Mouse (Mus musculus): Measurements from ENCODE around the gene Tnip1.

Gene Tnip1

GRCm38 (mm10) chr11:54878893-54879292, 83.8 kb downstream of the Tnip1 start:
- no peak for DNase-seq (ENCODE audit: low spot score in 2 of 2)

- DNase-seq (ENCODE audit: low spot score in 2 of 2): no peak
Observed at GRCm38 (mm10) chr11:54876031-54876430, 86.7 kb downstream of the Tnip1 start.

GRCm38 (mm10) chr11:54871831-54872537, 90.7 kb downstream of the Tnip1 start:
- no peak for DNase-seq (ENCODE audit: low spot score in 2 of 2)

GRCm38 (mm10) chr11:54869318-54869717, 93.4 kb downstream of the Tnip1 start:
- no peak for DNase-seq (ENCODE audit: low spot score in 2 of 2)

GRCm38 (mm10) chr11:54868445-54868844, 94.3 kb downstream of the Tnip1 start:
- DNase-seq (ENCODE audit: low spot score in 2 of 2): no peak

- DNase-seq (ENCODE audit: low spot score in 2 of 2): no peak
Observed at GRCm38 (mm10) chr11:54867903-54868434, 94.7 kb downstream of the Tnip1 start.

GRCm38 (mm10) chr11:54867049-54867385, 95.7 kb downstream of the Tnip1 start:
- DNase-seq (ENCODE audit: low spot score in 2 of 2): no peak

GRCm38 (mm10) chr11:54866119-54867048, 96.3 kb downstream of the Tnip1 start, which contains the start of gene Hint1:
Gene Hint1 (plus strand): TSS chr11:54866383.
- DNase-seq (ENCODE audit: low spot score in 2 of 2): peak; percentile 77 to 88

- DNase-seq (ENCODE audit: low spot score in 2 of 2): no peak
Observed at GRCm38 (mm10) chr11:54865330-54866085, 97.2 kb downstream of the Tnip1 start.

GRCm38 (mm10) chr11:54862621-54863520, 99.8 kb downstream of the Tnip1 start:
- DNase-seq (ENCODE audit: low spot score in 2 of 2): peak; percentile 48 to 59

GRCm38 (mm10) chr11:54861471-54862420, 101.0 kb downstream of the Tnip1 start:
- DNase-seq (ENCODE audit: low spot score in 2 of 2): no peak

All from frontal cortex, postnatal 25 days (tissue).